Mouse (Mus musculus): Measurements from ENCODE around the gene Krtap5-4. TPM values are rescaled to one million over a fixed set of nuclear protein-coding genes. Genes with fewer than 3 reads are reported as not detected.
"Not testable (repeated sequence)": the region's sequence is repeated elsewhere in the genome, so short reads cannot be mapped to it uniquely, and the experiment has no call there.

Gene Krtap5-4
- total RNA-seq, 2 experiments from 2014 or later: not detected

DNA sequence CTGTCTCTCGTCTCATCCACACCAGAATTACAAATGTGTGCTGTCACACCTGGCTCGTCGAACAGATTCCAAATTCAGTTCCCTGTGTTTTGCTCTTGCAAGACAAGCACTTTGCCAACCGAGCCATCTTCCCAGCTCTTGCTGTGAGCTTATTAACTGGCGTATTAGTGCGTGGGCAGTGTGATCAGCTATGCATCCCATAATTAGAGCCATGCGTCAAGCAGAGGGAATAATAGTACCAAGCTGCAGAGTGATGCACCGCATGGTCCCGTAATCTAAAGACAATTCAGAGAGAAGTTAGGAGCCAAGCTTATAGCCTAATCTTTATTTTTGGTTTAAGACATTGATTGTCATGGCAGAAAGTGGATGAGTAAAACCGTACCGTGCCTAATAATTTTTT is 15.8 kb downstream of the Krtap5-4 start:
- intact Hi-C loops (cut with DNase I): no loop called here
- DNase-seq (ENCODE audit: low spot score in 2 of 2): peak in 1 of 2 experiments; percentile 21

- intact Hi-C loops (cut with DNase I): no loop called here
- no peak for DNase-seq (ENCODE audit: low spot score in 2 of 2)
Measured at GRCm38 (mm10) chr7:142320906-142321305, 17.6 kb downstream of the Krtap5-4 start.

DNA sequence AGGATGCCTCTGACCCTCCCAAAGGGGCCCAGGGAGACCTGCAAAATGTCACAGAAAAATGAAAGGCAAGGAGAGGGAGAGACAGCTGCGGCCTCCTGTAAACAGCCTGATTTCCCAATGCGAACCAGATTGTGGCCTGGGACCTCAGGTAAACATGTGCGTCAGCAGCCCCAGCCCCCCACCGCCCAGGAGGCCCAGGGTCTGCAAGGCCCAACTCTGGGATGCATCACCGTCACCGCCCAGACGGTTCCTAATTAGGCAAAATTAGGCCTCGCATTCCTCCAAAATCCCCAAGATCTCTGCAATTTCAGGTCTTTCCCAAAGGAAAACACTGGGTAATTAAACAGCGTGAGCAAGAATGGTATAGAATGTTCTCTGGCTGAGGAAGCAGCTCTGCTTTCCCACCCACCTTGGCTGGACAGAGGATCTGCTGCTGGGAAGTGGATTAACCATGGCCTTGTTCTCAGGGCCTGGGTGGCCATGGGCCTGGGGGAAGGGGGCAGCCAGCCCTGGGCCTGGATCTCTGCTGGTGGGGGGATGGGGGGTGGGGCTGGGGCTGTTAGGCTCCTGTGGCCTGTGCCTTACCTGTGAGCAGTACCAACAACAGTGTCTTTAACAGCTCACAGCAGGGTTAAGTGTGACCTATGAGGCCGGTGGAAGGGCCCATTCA is 18.4 kb downstream of the Krtap5-4 start:
- intact Hi-C loops (cut with DNase I); DNase-seq (ENCODE audit: low spot score in 2 of 2): not testable (repeated sequence)

DNA sequence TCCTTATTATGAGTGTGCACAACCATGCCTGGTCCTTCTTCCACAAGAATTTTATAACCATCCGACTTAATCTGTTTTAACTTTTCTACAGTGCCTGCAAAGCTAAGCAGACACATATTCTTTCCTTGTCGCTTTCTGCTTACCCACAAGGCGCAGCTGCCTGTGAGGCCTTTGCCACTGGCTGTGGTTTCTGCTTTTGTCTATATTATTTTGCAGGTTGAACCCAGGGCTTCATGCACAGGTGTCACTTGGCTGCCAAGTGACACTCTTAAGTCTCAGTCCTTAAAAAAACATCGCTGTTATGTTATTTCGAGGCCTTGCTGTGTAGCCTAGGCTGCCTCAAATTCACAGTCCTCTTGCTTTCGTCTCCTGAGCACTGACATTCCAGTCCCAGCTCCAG is 19.3 kb downstream of the Krtap5-4 start:
- DNase-seq (ENCODE audit: low spot score in 2 of 2): no peak
- intact Hi-C loops (cut with DNase I): no loop called here

GRCm38 (mm10) chr7:142323396-142324117 is 20.2 kb downstream of the Krtap5-4 start:
- intact Hi-C loops (cut with DNase I): no loop called here
- peak in 1 of 2 experiments; percentile 46 for DNase-seq (ENCODE audit: low spot score in 2 of 2)

DNA sequence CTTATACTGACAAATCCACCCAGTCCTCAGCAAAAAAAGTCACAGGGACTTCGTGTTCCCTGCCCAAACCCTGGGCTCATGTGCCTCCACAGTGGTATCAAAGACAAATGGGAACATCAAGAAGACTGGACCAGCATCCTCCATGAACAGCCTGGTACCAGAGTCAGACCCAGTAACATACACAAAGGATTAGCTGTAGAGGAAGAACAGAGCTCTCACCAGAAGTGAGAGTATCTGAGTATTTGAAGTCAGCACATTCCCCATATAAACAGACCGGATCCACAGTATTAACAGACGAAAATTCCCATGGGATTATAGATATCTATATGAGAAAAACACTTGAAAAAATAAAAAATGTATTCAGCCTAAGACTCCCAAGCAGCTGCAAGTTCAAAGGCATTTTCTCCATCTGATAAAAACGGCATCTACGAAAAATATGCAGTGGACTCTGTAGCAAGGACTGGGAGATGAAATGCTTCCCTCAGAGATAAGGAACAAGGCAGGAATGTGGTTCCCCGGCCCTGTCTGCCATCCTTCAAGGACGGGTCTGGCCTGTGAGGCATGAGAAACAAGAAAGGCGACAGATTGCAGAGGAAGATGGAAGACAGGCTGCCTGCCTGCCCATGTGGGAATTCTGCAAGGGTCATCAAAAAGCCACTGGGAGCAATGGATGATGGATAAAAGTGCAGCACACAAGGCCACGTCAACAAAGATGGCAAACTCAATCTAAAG is 23.5 kb downstream of the Krtap5-4 start:
- intact Hi-C loops (cut with DNase I): no loop called here
- no peak for DNase-seq (ENCODE audit: low spot score in 2 of 2)

DNA sequence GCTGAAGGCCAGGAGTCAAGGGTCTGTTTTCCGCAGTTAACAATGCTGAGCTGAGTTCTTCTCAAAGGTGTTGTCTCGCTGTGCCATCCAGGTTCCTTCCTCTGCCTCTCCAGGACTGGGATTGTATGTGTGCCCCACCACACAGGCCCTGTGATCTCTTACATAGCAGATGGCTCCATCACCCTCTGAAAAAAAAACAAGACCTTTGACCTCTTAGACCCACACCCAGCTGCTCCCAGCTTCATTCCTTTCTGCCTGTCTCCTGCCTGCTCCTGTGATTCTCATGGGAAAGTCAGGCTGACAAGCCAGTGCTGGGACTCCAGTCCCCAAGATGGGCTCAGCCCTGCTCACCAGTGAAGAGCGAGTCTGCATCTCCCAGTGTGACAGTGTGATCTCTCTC is 25.2 kb downstream of the Krtap5-4 start:
- no peak for DNase-seq (ENCODE audit: low spot score in 2 of 2)
- intact Hi-C loops (cut with DNase I): no loop called here

GRCm38 (mm10) chr7:142330271-142330724 is 26.9 kb downstream of the Krtap5-4 start:
- intact Hi-C loops (cut with DNase I): loop anchor here (5.0 kb wide), 1 partner anchor 347 kb away; no protein-coding TSS in a partner anchor
- no peak for DNase-seq (ENCODE audit: low spot score in 2 of 2)

DNA sequence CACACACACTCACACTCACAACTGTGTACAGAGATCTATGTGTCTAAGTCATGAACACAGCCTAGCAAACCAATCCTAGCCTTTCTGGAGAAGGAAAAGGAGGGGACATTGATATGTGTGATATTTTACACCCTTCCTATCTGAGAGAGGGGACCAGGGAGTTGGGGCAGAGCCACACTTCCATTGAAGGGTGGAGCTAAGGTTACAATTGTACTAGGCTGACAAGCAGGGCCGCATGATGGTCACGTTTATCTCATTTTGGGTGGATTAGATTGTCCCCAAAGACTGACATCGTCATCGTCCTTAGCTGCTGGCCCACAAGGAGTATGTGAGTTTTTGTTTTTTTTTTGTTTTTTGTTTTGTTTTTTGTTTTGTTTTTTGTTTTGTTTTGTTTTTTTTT is 27.9 kb downstream of the Krtap5-4 start:
- intact Hi-C loops (cut with DNase I): loop anchor here (5.0 kb wide), 1 partner anchor 346 kb away; no protein-coding TSS in a partner anchor
- no peak for DNase-seq (ENCODE audit: low spot score in 2 of 2)

- intact Hi-C loops (cut with DNase I): loop anchor here (5.0 kb wide), 1 partner anchor 345 kb away; no protein-coding TSS in a partner anchor
- not testable (repeated sequence) for DNase-seq (ENCODE audit: low spot score in 2 of 2)
Measured at GRCm38 (mm10) chr7:142332741-142333140, 29.4 kb downstream of the Krtap5-4 start.

GRCm38 (mm10) chr7:142334246-142334645 is 30.9 kb downstream of the Krtap5-4 start:
- intact Hi-C loops (cut with DNase I): loop anchor here (1.0 to 5.0 kb wide), 3 partner anchors 101 to 343 kb away; no protein-coding TSS in a partner anchor

DNA sequence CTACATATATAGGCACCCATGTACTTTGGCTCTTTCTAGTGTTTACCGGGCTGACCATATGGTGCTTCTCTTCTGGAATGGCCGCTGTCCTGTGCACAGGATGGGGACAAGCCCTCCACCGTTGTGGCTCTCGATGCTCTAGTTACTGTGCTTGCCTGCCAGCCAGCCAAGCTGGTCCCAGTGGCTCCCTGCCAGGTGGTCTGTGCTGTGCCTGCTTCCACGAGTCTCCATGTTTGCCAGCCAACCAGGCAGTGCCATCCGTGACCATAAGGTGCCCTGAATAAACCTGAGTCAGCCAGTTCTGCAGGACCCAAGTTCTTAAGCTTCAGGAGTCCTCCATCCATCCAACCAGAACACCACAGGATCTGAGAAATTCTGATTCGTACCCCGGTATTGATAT is 31.8 kb downstream of the Krtap5-4 start:
- peak in 1 of 2 experiments; percentile 26 for DNase-seq (ENCODE audit: low spot score in 2 of 2)
- intact Hi-C loops (cut with DNase I): loop anchor here (2.0 kb wide), 1 partner anchor 246 kb away; no protein-coding TSS in a partner anchor

More at GRCm38 (mm10) chr7:142334246-142334645, 30.9 kb downstream of the Krtap5-4 start:
- peak; percentile 92 to 95 for DNase-seq (ENCODE audit: low spot score in 2 of 2)

DNA sequence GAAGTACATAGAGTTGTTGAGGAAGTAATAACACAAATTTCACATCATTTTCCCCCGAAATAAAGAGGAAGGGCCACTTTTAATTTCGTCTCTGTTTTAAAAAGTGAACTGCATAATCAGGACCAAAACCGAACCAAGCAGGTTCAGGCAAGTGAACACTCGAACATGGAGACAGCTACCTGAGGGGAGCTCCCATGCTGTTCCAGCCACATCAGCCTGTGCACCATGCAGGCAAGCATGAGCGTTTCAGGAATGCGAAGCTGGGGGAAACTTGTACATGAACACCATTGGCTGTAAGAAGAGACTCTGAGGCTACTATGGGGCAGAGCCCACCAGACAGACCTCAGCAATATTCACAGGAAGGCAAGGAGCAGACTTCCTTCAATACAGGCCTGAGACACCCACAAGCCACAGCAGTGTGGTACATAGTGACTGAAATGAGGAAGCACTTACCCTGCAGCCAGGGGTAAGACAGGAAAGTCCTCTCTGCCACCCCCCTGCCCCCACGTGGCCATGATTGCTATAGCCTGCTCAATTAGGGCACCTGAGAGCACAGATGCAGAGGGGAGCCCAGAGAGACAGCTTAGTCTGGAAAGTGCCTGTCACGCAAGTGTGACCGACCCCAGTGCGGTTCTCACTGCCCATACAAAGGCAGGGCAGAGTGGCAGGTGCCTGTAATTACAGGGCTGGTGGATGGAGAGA is 37.1 kb downstream of the Krtap5-4 start:
- intact Hi-C loops (cut with DNase I): no loop called here
- DNase-seq (ENCODE audit: low spot score in 2 of 2): peak; percentile 23 to 42

GRCm38 (mm10) chr7:142341564-142342246 is 38.4 kb downstream of the Krtap5-4 start:
- intact Hi-C loops (cut with DNase I): no loop called here
- no peak for DNase-seq (ENCODE audit: low spot score in 2 of 2)

DNA sequence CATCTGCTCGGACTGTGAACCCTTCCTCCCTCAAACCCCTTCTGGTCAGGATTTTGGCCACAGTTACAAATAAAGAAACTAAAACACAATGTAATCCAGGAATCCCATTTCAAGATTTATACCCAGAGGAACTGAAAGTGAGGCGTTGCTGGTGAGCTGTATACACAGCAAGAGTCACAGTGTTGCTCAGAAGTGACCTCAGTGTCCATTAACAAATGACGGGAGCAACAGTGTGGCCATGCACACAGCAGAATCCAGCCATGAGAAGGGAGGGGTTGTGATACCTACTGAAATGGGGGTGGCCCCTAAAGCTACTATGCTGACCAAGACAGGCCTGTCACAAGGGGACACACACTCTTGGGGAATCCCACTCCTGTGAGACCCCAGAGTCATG is 38.9 kb downstream of the Krtap5-4 start:
- intact Hi-C loops (cut with DNase I): no loop called here

DNA sequence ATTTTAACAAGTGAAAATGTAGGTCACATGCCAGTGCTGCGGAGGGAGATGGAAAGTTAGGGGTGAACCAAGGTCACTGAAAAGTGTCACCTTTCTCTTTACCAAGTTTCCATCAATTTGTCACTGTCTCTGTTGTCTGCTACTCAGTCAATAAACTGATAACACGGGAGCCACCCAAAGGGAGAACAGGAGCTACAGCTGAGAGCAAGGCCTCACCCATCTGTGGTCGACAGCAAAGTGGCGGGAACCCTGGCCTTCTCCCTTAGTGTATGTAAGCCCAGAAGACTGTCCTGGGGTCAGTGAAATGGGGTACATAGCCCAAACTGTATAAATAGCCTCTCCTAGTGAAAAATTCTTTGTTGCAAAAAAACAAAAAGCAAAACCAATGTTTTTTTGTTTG is 44.2 kb downstream of the Krtap5-4 start:
- DNase-seq (ENCODE audit: low spot score in 2 of 2): no peak
- intact Hi-C loops (cut with DNase I): no loop called here

More for the DNA sequence above, 38.9 kb downstream of the Krtap5-4 start:
- DNase-seq (ENCODE audit: low spot score in 2 of 2): no peak

DNA sequence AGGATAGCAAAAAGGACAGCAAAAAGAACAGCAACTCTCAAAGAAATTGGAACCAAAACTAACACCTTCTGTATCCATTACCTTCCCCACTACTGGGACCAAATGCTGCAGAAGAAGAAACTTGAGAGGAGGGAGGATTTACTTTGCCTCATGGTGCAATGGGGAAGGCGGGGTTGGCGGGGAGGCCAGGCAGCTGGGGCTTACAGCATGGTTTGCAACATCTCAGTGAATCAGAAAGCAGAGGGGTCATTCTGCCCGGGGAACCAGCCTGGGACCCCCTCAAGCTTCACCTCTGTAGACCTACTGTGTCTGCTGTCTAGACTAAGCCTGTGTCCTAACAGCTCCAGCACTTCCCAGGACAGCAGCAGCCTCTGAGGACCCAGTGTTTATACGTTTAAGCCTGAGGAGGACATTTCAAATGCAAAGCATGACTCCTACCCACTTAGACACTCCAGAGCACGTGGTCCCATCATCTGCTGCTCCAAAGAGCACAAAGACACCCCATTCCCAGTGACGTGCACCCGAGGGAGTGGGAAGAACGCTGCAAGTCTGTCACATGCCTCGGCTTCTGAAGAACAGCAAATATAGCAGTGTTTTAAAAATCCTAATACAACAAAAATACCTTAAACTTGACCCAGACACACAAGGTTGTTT is 46.1 kb downstream of the Krtap5-4 start:
- peak; percentile 68 to 83 for DNase-seq (ENCODE audit: low spot score in 2 of 2)
- intact Hi-C loops (cut with DNase I): no loop called here

DNA sequence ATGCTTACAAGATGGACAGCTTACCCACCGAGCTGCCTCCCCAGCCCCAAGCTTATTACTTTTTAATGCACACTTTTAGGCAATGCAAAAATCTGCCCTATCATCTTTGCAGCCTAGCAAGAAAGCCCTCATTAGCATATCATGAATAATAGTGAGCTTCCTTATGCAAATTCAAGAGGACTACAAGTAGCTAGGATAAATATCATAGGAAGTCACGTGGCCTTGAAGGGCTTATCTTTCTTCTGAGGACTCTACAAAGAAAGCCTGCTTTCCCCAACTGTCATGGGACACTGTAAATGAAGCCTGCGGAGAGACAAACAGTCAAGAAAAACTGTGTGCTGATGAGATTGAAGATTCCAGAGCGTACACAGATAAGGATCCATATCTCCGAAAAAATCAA is 48.2 kb downstream of the Krtap5-4 start:
- no peak for DNase-seq (ENCODE audit: low spot score in 2 of 2)
- intact Hi-C loops (cut with DNase I): no loop called here

All from left cerebral cortex, postnatal 14 days (tissue).